Mouse (Mus musculus) midbrain, postnatal 0 days (tissue): Measurements from ENCODE around the gene Slc1a1. TPM values are rescaled to one million over a fixed set of nuclear protein-coding genes. Genes with fewer than 3 reads are reported as not detected.

Source experiments
- ATAC-seq: fragments of 200-750 bp; cut with Nextera tagmentation; 2 replicates; pipeline ENCODE4 v1.8.0; 2017; ENCODE audit warnings: moderate number of reproducible peaks, mild to moderate bottlenecking, moderate TSS enrichment, moderate library complexity; ENCODE audit not compliant: low FRiP score
- DNase-seq: peaks from one replicate; pipeline ENCODE4 v3.0.0-alpha.2; 2015; ENCODE audit warnings: low spot score
- H3K27ac ChIP-seq: fragments of 300-500 bp; sonication (generic); 2 replicates; pipeline ENCODE4 v1.5.1; 2014; ENCODE audit warnings: low read depth, mild to moderate bottlenecking, low read length, mixed read lengths
- H3K27me3 ChIP-seq: fragments of 300-500 bp; sonication (generic); 2 replicates; pipeline ENCODE4 v1.6.1; 2014; ENCODE audit warnings: low read length, control low read depth, mixed read lengths; ENCODE audit not compliant: insufficient read depth
- H3K36me3 ChIP-seq: fragments of 300-500 bp; sonication (generic); 2 replicates; pipeline ENCODE4 v1.6.1; 2014; ENCODE audit warnings: low read length, control low read depth, mixed read lengths; ENCODE audit not compliant: insufficient read depth
- H3K4me1 ChIP-seq: fragments of 300-500 bp; sonication (generic); 2 replicates; pipeline ENCODE4 v1.6.1; 2014; ENCODE audit warnings: mild to moderate bottlenecking, control low read depth, antibody characterized with exemption, low read length, mixed read lengths; ENCODE audit not compliant: insufficient read depth
- H3K4me2 ChIP-seq: fragments of 300-500 bp; sonication (generic); 2 replicates; pipeline ENCODE4 v1.6.1; 2014; ENCODE audit warnings: low read depth, mild to moderate bottlenecking, low read length, mixed read lengths; ENCODE audit not compliant: poor library complexity, severe bottlenecking
- H3K4me3 ChIP-seq: fragments of 300-500 bp; sonication (generic); 2 replicates; pipeline ENCODE4 v1.5.1; 2014; ENCODE audit warnings: low read depth, mild to moderate bottlenecking, low read length, moderate library complexity
- H3K9ac ChIP-seq: fragments of 300-500 bp; sonication (generic); replicated peaks from 2 replicates; pipeline ENCODE4 v1.6.1; 2014; ENCODE audit warnings: mild to moderate bottlenecking, low read length, moderate library complexity, mixed read lengths; ENCODE audit not compliant: poor library complexity, severe bottlenecking
- H3K9me3 ChIP-seq: fragments of 300-500 bp; sonication (generic); 2 replicates; pipeline ENCODE4 v1.6.1; 2016; ENCODE audit warnings: low read length, control low read depth
- CTCF ChIP-seq: IDR thresholded peaks from 2 replicates; pipeline ENCODE4 v1.5.1; 2016; ENCODE audit warnings: antibody characterized with exemption, mild to moderate bottlenecking
- WGBS: fragments of 180-500 bp; shearing (Covaris S2); extraction: QIAGEN DNeasy Blood & Tissue Kit; methylation state at CpG from one replicate; pipeline ENCODE4 v1.1.7; 2014; 5-methylcytosine and 5-hydroxymethylcytosine counted together
- polyA plus RNA-seq: library from polyadenylated mRNA; unstranded; fragments of >200 nt; fragmentation: Nextera tagmentation; extraction: Ambion mirVana; gene quantifications from 2 replicates; pipeline ENCODE4 v1.2.1, GENCODE M21; 2015
- total RNA-seq: library from RNA; depleted of rRNA; stranded (reverse); fragments of >200 nt; gene quantifications from 2 replicates; pipeline ENCODE4 v1.2.3, GENCODE M21; 2014

Gene Slc1a1
- total and polyA plus RNA-seq, 2 experiments from 2014 or later: 51.7 to 85.3 TPM

- no peak overlapping the region for H3K27ac ChIP-seq
Measured at GRCm38 (mm10) chr19:28863626-28864025, 28.8 kb downstream of the Slc1a1 start.

GRCm38 (mm10) chr19:28864981-28865380 is 30.1 kb downstream of the Slc1a1 start:
- Histone ChIP-seq H3K9ac (no peak overlapping the region), H3K4me1 (no peaks in the 10 kb centered on the region), H3K9me3 (no peaks in the 10 kb centered on the region), H3K27me3 (no peaks in the 10 kb centered on the region), H3K4me3 (no peak overlapping the region), H3K4me2 (no peak overlapping the region), H3K27ac (no peak overlapping the region), H3K36me3 (no peaks in the 10 kb centered on the region)
- DNase-seq (peak; percentile 38), ATAC-seq (no peak)
- WGBS: 74% methylated on average over 6 of the region's 6 CpGs
- TF ChIP-seq CTCF: no peak

More at GRCm38 (mm10) chr19:28863626-28864025, 28.8 kb downstream of the Slc1a1 start:
- no peak overlapping the region for H3K9ac ChIP-seq
- DNase-seq (no peak), ATAC-seq (no peak)
- TF ChIP-seq CTCF: no peak
- H3K4me1 ChIP-seq: no peaks in the 10 kb centered on the region
- no peaks in the 10 kb centered on the region; the same call in 1 of the 2 replicates for H3K36me3 ChIP-seq
- 95% methylated on average over 10 of the region's 10 CpGs for WGBS
- no peaks in the 10 kb centered on the region for H3K9me3 ChIP-seq
- no peak overlapping the region for H3K4me3 ChIP-seq
- no peak overlapping the region for H3K4me2 ChIP-seq
- H3K27me3 ChIP-seq: no peaks in the 10 kb centered on the region

GRCm38 (mm10) chr19:28865501-28865900 is 30.7 kb downstream of the Slc1a1 start:
- H3K4me1 ChIP-seq: no peaks in the 10 kb centered on the region
- no peak overlapping the region for H3K27ac ChIP-seq
- 59% methylated on average over 1 of the region's 1 CpGs for WGBS
- no peak overlapping the region for H3K4me2 ChIP-seq
- H3K27me3 ChIP-seq: no peaks in the 10 kb centered on the region
- TF ChIP-seq CTCF: no peak
- ATAC-seq: no peak
- DNase-seq: no peak
- H3K4me3 ChIP-seq: no peak overlapping the region
- no peaks in the 10 kb centered on the region for H3K36me3 ChIP-seq
- H3K9me3 ChIP-seq: no peaks in the 10 kb centered on the region
- H3K9ac ChIP-seq: no peak overlapping the region

GRCm38 (mm10) chr19:28869251-28869855 is 34.5 kb downstream of the Slc1a1 start:
- TF ChIP-seq CTCF: no peak
- ATAC-seq: no peak

GRCm38 (mm10) chr19:28870351-28870750 is 35.5 kb downstream of the Slc1a1 start:
- DNase-seq (no peak), ATAC-seq (no peak)
- no peaks in the 10 kb centered on the region for H3K9me3 ChIP-seq
- no peak overlapping the region for H3K4me2 ChIP-seq
- 47% methylated on average over 2 of the region's 2 CpGs for WGBS
- no peak for TF ChIP-seq CTCF
- H3K36me3 ChIP-seq: no peaks in the 10 kb centered on the region
- H3K9ac ChIP-seq: no peak overlapping the region
- no peak overlapping the region for H3K27ac ChIP-seq
- H3K27me3 ChIP-seq: no peaks in the 10 kb centered on the region
- H3K4me3 ChIP-seq: no peak overlapping the region
- no peaks in the 10 kb centered on the region for H3K4me1 ChIP-seq

More at GRCm38 (mm10) chr19:28869251-28869855, 34.5 kb downstream of the Slc1a1 start:
- Histone ChIP-seq H3K4me1 (no peaks in the 10 kb centered on the region), H3K9me3 (no peaks in the 10 kb centered on the region), H3K4me2 (no peak overlapping the region), H3K9ac (no peak overlapping the region), H3K4me3 (no peak overlapping the region), H3K36me3 (no peaks in the 10 kb centered on the region), H3K27ac (no peak overlapping the region), H3K27me3 (no peaks in the 10 kb centered on the region)
- DNase-seq: no peak
- 92% methylated on average over 6 of the region's 6 CpGs for WGBS

- TF ChIP-seq CTCF: no peak
- DNase-seq: no peak
Measured at GRCm38 (mm10) chr19:28879476-28879875, 44.6 kb downstream of the Slc1a1 start.

More at GRCm38 (mm10) chr19:28879476-28879875, 44.6 kb downstream of the Slc1a1 start:
- H3K9me3 ChIP-seq: no peaks in the 10 kb centered on the region
- no peaks in the 10 kb centered on the region for H3K36me3 ChIP-seq
- no peak overlapping the region for H3K4me3 ChIP-seq
- no peaks in the 10 kb centered on the region for H3K4me1 ChIP-seq
- WGBS: 89% methylated on average over 2 of the region's 2 CpGs
- H3K9ac ChIP-seq: no peak overlapping the region
- no peak for ATAC-seq
- H3K27ac ChIP-seq: no peak overlapping the region
- H3K4me2 ChIP-seq: no peak overlapping the region
- no peaks in the 10 kb centered on the region for H3K27me3 ChIP-seq
